Mouse (Mus musculus) intestine, embryonic 14.5 days (tissue): ENCODE data around the gene Mmachc. TPM values are rescaled to one million over a fixed set of nuclear protein-coding genes. Genes with fewer than 3 reads are reported as not detected.

ENCODE experiments used
- ATAC-seq: fragments of 200-750 bp; cut with Nextera tagmentation; replicated peaks from 2 replicates; pipeline ENCODE4 v1.8.0; 2017; ENCODE audit warnings: low read depth, moderate number of reproducible peaks, moderate TSS enrichment, moderate library complexity; ENCODE audit not compliant: low FRiP score, low TSS enrichment
- DNase-seq: peaks from one replicate; pipeline ENCODE4 v3.0.0-alpha.2; 2018; ENCODE audit warnings: low spot score
- H3K27ac ChIP-seq: fragments of 300-500 bp; sonication (generic); 2 replicates; pipeline ENCODE4 v1.5.1; 2014; ENCODE audit warnings: low read depth, mild to moderate bottlenecking, control low read depth
- H3K27me3 ChIP-seq: fragments of 300-500 bp; sonication (generic); replicated peaks from 2 replicates; pipeline ENCODE4 v1.6.1; 2014; ENCODE audit warnings: low read length, control low read depth; ENCODE audit not compliant: control insufficient read depth, insufficient read depth
- H3K36me3 ChIP-seq: fragments of 300-500 bp; sonication (generic); 2 replicates; pipeline ENCODE4 v1.6.1; 2014; ENCODE audit warnings: low read length, control low read depth; ENCODE audit not compliant: control insufficient read depth, insufficient read depth
- H3K4me1 ChIP-seq: fragments of 300-500 bp; sonication (generic); replicated peaks from 2 replicates; pipeline ENCODE4 v1.6.1; 2014; ENCODE audit warnings: low read length, control low read depth, mixed read lengths; ENCODE audit not compliant: control insufficient read depth, insufficient read depth
- H3K4me2 ChIP-seq: fragments of 300-500 bp; sonication (generic); 2 replicates; pipeline ENCODE4 v1.6.1; 2014; ENCODE audit warnings: low read length
- H3K4me3 ChIP-seq: fragments of 300-500 bp; sonication (generic); 2 replicates; pipeline ENCODE4 v1.5.1; 2014; ENCODE audit warnings: low read depth, low read length, control low read depth, mixed read lengths
- H3K9ac ChIP-seq: fragments of 300-500 bp; sonication (generic); 2 replicates; pipeline ENCODE4 v1.6.1; 2014; ENCODE audit warnings: mild to moderate bottlenecking, low read length
- H3K9me3 ChIP-seq: fragments of 300-500 bp; sonication (generic); 2 replicates; pipeline ENCODE4 v1.6.1; 2016; ENCODE audit warnings: low read length, control low read depth; ENCODE audit not compliant: control insufficient read depth
- WGBS: fragments of 180-500 bp; shearing (Covaris S2); extraction: QIAGEN DNeasy Blood & Tissue Kit; methylation state at CpG from one replicate; pipeline ENCODE4 v1.1.7; 2014; 5-methylcytosine and 5-hydroxymethylcytosine counted together
- polyA plus RNA-seq: library from polyadenylated mRNA; unstranded; fragments of >200 nt; fragmentation: Nextera tagmentation; extraction: Ambion mirVana; gene quantifications from 2 replicates; pipeline ENCODE4 v1.2.1, GENCODE M21; 2014

Gene Mmachc
- polyA plus RNA-seq, 1 experiment from 2014 or later = 12.9 TPM

GRCm38 (mm10) chr4:116653228-116653627 is 55.0 kb downstream of the Mmachc start:
- no peak for DNase-seq

More at GRCm38 (mm10) chr4:116653228-116653627, 55.0 kb downstream of the Mmachc start:
- H3K9me3 ChIP-seq = no peaks in the 10 kb centered on the region
- 0 out of 2 replicates have a peak, but pooled peaks cover 12% of the 10 kb centered on the region for H3K36me3 ChIP-seq
- H3K4me1 ChIP-seq = peaks cover 7% of the 10 kb centered on the region
- no peak overlapping the region for H3K27ac ChIP-seq
- no peak overlapping the region for H3K4me3 ChIP-seq
- no peak for ATAC-seq
- WGBS = 85% methylated on average over 6 of the region's 6 CpGs
- no peak overlapping the region for H3K9ac ChIP-seq
- no peaks in the 10 kb centered on the region for H3K27me3 ChIP-seq
- no peak overlapping the region for H3K4me2 ChIP-seq

Other genes starting within 250 kb of the Mmachc start
- 20.3 and 22.8 TPM in 2 replicates for gene Mast2, start 244.2 kb downstream of the Mmachc start, polyA plus RNA-seq
- gene Ipp, start 200.9 kb downstream of the Mmachc start, polyA plus RNA-seq = 4.1 and 4.8 TPM in 2 replicates
- gene Tmem69, start 152.5 kb downstream of the Mmachc start, polyA plus RNA-seq = 25.2 and 25.5 TPM in 2 replicates
- gene Gpbp1l1, start 150.7 kb downstream of the Mmachc start, polyA plus RNA-seq = 43.4 and 46.9 TPM in 2 replicates
- gene Ccdc17, start 111.8 kb downstream of the Mmachc start, polyA plus RNA-seq = 3.8 and 4.1 TPM in 2 replicates
- gene Nasp, start 80.5 kb downstream of the Mmachc start, polyA plus RNA-seq = 146 and 154 TPM in 2 replicates
- 764 and 800 TPM in 2 replicates for gene Akr1a1, start 56.7 kb downstream of the Mmachc start, polyA plus RNA-seq
- 1,268 and 1,288 TPM in 2 replicates for gene Prdx1, start 22.9 kb downstream of the Mmachc start, polyA plus RNA-seq
- 35.9 and 42.5 TPM in 2 replicates for gene Ccdc163, start 103 bp upstream of the Mmachc start, polyA plus RNA-seq
- gene Tesk2, start 12.5 kb upstream of the Mmachc start, polyA plus RNA-seq = 8.3 TPM in 2 replicates
- gene Toe1, start 99.2 kb upstream of the Mmachc start, polyA plus RNA-seq = 31.7 and 34.7 TPM in 2 replicates
- 12.3 and 18.8 TPM in 2 replicates for gene Mutyh, start 99.3 kb upstream of the Mmachc start, polyA plus RNA-seq
- 1.3 and 1.7 TPM in 2 replicates for gene Hpdl, start 113.3 kb upstream of the Mmachc start, polyA plus RNA-seq
- gene Zswim5, start 169.0 kb upstream of the Mmachc start, polyA plus RNA-seq = 1.0 and 1.4 TPM in 2 replicates